Mouse (Mus musculus) heart, postnatal 0 days (tissue): ENCODE measurements around the gene Bcl7c.
"Not testable (repeated sequence)": the region's sequence is repeated elsewhere in the genome, so short reads cannot be mapped to it uniquely, and the experiment has no call there.

ENCODE experiments used
- CTCF ChIP-seq: IDR thresholded peaks from 2 replicates; pipeline ENCODE4 v1.5.1; 2016; ENCODE audit warnings: antibody characterized with exemption, control low read depth, low read depth
- EP300 ChIP-seq: IDR thresholded peaks from 2 replicates; pipeline ENCODE4 v1.6.1; 2016; ENCODE audit warnings: antibody characterized with exemption, low read depth

GRCm38 (mm10) chr7:127618402-127618801, 90.3 kb downstream of the Bcl7c start:
- TF ChIP-seq CTCF, EP300: not testable (repeated sequence)
